Mouse (Mus musculus): ENCODE data around the gene Ehmt2.

Ehmt2 gene

DNA sequence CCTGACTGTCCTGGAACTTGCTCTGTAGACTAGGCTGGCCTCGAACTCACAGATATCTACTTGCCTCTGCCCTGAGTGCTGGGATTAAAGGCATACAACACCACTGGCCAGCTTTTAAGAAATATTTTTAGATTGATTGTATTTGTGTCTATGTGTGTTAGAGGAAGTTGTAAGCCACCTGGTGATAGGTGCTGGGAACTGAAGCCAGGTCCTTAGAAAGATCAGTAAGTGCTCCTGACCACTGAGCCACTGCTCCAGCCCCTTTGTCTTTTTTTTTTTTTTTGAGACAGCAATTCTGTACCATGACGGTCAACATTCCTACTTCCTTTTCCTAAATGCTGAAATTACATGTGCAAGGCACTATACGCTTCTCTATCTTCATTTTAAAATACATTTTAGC lies 55.0 kb downstream of the Ehmt2 start:
- TF ChIP-seq GATA4 (IDR thresholded peaks at IDR 0.05; ENCODE audit: insufficient replicate concordance, low read length) = no peak

DNA sequence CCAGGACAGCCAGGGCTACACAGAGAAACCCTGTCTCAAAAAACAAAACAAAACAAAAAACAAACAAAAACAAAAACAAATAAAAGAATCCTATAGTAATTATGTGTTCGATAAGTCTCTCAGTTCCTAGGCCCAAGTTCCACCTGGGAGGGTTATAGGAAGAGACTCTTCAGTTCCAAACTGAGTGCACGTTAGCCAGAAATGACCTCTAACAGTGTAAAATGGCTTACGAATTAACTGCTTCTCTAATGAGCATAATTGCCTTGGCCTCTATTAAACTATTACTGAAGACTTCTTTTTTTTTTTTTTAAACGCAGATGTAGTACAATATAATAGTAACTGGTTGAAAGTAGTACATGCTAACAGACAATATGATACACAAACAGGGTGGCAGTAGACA lies 55.6 kb downstream of the Ehmt2 start:
- no peak for TF ChIP-seq GATA4 (IDR thresholded peaks at IDR 0.05; ENCODE audit: insufficient replicate concordance, low read length)

DNA sequence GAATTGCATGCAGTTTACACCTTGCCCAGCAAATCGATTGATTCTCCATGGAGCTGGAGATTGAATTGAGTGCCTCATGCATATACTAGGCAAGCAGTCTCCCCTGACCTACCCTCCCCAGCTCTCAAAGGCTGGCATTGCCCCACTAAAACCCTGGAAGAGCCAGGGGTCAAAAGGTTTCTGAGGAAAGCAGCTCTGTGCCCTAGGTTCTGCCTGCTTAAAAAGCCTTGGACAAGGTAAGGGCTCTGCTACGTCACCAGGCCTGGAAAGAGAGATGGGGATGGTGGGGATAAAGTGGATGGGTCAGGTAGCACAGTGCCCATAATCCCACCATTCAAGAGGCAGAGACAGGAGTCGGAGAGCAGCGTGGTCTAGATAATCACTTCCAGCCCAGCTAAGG lies 56.6 kb downstream of the Ehmt2 start:
- TF ChIP-seq GATA4 (IDR thresholded peaks at IDR 0.05; ENCODE audit: insufficient replicate concordance, low read length) = no peak

DNA sequence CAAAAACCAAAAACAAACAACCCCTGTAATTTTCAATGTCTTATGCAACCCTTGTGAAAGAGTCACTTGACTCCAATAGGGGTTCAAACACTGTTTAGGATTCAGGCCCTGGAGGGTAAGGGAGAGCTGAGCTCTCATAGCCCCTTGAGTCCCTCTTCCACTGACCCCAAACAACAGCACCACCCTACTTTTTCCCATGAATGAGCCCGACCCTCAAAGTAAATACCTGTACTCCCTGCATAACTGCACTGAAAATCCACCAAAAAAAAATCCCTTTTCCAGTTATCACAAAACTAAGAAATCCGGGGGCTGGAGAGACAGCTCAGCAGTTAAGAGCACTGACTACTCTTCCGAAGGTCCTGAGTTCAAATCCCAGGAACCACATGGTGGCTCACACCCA lies 57.6 kb downstream of the Ehmt2 start:
- no peak for TF ChIP-seq GATA4 (IDR thresholded peaks at IDR 0.05; ENCODE audit: insufficient replicate concordance, low read length)

DNA sequence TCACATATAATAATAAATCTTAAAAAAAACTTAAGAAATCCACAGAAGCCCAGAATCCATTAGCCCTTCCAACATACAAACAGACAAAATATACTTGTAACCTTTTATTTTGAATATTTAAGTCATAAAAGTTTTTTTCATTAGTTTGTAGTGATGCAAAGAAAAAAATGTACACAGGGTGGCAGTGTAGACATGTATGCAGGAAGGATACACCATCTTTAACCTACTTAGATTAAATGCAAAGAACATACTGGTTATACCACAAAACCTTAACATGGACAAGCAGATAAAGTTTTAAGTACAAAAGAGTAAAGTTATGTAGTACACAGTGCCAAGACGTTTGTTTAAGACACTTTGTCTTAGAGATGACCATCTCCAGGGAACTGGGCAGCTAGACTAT lies 58.1 kb downstream of the Ehmt2 start:
- TF ChIP-seq GATA4 (IDR thresholded peaks at IDR 0.05; ENCODE audit: insufficient replicate concordance, low read length) = no peak

DNA sequence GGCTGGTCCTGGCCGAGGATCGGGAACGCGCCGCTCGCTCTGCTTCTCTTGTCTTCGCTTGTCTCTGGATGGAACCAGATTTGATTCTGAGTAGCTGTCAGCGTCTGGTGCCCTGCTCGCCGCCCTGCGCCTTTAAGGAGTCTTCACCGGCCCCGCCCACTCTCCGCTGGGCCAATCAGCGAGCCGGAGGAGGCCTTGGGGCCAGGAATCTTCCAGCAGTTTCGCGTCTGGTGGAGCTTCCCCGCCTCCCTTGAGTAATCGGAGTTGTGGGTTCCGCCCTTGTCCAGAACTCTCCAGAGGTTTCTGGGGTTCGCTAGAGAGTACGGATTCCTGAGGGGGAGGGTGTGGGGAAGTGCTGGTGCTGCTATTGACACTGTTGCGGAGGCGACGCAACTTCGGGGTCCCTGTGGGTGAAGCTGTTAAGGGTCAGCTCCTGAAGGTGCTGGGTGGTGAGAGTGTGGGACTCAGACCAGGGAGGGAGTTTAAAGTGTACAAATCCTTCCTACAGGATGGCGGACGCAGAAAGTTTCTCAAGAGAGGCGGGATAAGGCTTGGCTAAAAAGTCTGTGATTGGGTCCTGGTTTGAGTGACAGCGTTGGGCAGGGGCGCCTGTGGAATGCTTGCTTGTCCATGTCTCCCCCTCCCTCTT lies 61.0 kb downstream of the Ehmt2 start, which contains the start of gene Hspa1b:
Gene Hspa1b, minus strand, starts transcription at position 109 of the 649 bp plus-strand sequence.
- peak; percentile 21; the same call in 1 of the 2 replicates for TF ChIP-seq GATA4 (IDR thresholded peaks at IDR 0.05; ENCODE audit: insufficient replicate concordance, low read length)

DNA sequence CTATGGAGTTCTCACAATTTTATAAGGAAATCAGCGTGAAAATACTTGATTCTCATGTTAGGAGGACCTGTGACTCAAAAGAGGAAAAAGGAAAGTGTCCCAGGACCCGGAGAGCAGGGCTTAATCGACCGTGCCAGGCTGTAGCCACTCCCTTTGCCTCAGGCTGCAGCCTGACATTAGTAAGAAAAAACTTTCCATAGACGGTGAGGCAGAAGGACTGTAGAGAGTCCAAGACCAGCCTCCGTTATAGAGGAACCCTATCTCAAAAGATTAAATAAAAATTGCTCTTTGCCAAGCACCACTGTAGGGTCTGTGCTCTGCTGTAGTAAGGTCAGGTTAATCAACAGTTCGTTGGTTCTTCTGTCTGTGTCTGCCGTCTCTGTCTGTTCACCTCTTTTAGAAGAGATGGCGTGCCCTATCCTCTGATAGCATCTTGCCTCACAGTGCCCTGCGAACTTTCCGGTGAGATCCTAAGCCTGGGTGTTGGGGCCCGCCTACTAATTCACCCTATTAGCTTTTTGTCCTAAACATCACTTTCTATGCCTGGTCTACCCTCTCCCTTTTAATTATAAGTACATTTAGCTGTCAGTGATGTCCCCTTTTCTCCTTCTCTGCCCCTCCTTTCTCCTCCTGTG lies 61.7 kb downstream of the Ehmt2 start:
- TF ChIP-seq GATA4 (IDR thresholded peaks at IDR 0.05; ENCODE audit: insufficient replicate concordance, low read length) = no peak

DNA sequence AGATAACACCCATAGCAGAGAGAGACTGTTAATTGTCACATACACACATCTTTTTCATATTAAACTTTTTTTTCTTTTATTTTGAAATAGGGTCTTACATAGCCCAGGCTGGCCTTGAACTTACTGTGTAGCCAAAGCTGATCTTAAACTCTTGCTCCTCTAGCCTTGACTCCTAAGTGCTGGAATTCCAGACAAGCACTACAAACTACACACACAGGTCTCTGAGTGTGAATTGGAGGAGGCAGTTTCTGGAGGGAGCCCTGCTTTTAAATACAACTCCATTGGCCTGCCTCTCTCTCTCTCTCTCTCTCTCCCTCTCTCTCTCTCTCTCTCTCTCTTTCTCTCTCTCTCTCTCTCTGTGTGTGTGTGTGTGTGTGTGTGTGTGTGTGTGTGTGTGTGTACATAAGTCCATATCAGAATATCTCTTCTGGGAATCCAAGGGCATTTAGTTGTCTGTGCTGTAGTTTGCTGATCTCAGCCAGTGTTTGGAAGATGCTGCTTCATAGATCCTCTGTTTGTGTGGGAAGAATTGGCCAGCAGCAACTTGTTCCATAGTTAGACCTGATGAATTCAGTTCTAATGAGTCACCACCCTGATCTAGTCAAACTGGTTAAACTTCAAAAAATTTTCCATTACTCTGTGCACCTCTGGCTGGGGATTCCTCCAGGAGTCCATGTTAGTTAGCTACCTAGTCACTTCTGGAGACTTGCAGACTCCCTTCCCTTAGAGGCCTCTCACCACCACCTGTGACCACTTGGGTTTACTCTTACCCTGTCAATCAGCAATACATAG lies 62.6 kb downstream of the Ehmt2 start:
- no peak for TF ChIP-seq GATA4 (IDR thresholded peaks at IDR 0.05; ENCODE audit: insufficient replicate concordance, low read length)

DNA sequence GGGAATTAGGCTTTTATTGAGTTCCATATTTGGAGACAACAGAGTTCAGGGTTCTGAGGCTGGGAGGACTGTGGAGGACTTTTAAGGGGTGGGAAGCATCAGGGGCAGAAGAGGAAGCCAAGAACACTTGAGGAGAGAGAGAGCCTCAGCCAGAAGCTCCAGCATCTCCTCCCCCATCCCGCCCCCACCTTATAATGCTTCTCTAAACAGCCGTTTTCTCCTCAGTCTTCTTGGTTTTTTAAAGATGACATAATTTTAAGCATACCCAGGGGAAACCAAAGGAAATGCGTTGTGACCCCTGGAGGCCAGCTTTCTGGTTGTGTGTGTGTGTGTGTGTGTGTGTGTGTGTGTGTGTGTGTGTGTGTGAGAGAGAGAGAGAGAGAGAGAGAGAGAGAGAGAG lies 63.9 kb downstream of the Ehmt2 start:
- no peak for TF ChIP-seq GATA4 (IDR thresholded peaks at IDR 0.05; ENCODE audit: insufficient replicate concordance, low read length)

DNA sequence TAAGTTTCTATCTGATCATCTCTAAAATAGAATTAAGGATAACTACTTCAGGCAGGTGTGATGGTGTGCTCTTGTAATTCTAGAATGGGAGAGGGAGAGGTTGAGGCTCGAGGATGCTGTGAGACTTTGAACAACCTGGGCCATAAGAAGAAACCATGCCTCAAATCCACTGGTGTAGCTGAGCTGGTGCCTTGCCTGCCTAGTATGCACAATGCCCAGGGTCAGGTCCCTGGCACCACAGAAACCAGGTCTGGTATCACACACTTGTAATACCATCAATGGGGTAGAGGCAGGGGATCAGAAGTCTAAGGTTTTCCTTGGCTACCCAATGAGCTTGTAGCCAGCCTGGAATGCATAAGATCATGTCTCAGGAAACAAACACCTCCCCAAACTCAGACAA lies 64.6 kb downstream of the Ehmt2 start:
- no peak for TF ChIP-seq GATA4 (IDR thresholded peaks at IDR 0.05; ENCODE audit: insufficient replicate concordance, low read length)

Data from liver, adult (tissue).